Mouse (Mus musculus) liver, embryonic 14.5 days (tissue): ENCODE measurements around the gene Art4. TPM values are rescaled to one million over a fixed set of nuclear protein-coding genes. Genes with fewer than 3 reads are reported as not detected.

Source experiments
- ATAC-seq: fragments of 200-750 bp; cut with Nextera tagmentation; 2 replicates; pipeline ENCODE4 v1.8.0; 2017; ENCODE audit warnings: moderate number of reproducible peaks, mild to moderate bottlenecking, moderate library complexity; ENCODE audit not compliant: insufficient read depth
- DNase-seq, 3 experiments: peaks; one replicate each; pipeline ENCODE4 v3.0.0-alpha.2; 2012 to 2013; ENCODE audit warnings: low read depth in 3 of 3, low spot score in 3 of 3
- H3K27ac ChIP-seq: fragments of 300-500 bp; sonication (generic); 2 replicates; pipeline ENCODE4 v1.5.1; 2014; ENCODE audit warnings: moderate library complexity, mild to moderate bottlenecking, control low read depth, inconsistent platforms
- H3K27me3 ChIP-seq: fragments of 300-500 bp; sonication (generic); 2 replicates; pipeline ENCODE4 v1.6.1; 2014; ENCODE audit warnings: mild to moderate bottlenecking, low read length, moderate library complexity; ENCODE audit not compliant: control insufficient read depth, insufficient read depth
- H3K36me3 ChIP-seq: fragments of 300-500 bp; sonication (generic); replicated peaks from 2 replicates; pipeline ENCODE4 v1.6.1; 2014; ENCODE audit warnings: low read depth; ENCODE audit not compliant: control insufficient read depth, insufficient read depth
- H3K4me1 ChIP-seq, 2 experiments: fragments of 200-500 bp in 1 of 2; fragments of 300-500 bp in 1 of 2; sonication (generic) in 1 of 2; replicated peaks; 2 replicates each; pipeline ENCODE4 v1.6.1; 2012 to 2014; ENCODE audit warnings: antibody characterized with exemption in 1 of 2, inconsistent platforms in 1 of 2, low read length in 1 of 2; ENCODE audit not compliant: control insufficient read depth in 2 of 2, insufficient read depth in 2 of 2
- H3K4me2 ChIP-seq: fragments of 300-500 bp; sonication (generic); 2 replicates; pipeline ENCODE4 v1.6.1; 2014; ENCODE audit warnings: low read depth, mild to moderate bottlenecking, control low read depth, moderate library complexity
- H3K4me3 ChIP-seq, 2 experiments: fragments of 200-500 bp in 1 of 2; fragments of 300-500 bp in 1 of 2; sonication (generic) in 1 of 2; 2 replicates each; pipeline ENCODE4 v1.5.1; 2012 to 2014; ENCODE audit warnings: low read depth in 2 of 2, low read length in 2 of 2, mild to moderate bottlenecking in 2 of 2, control low read depth in 1 of 2, inconsistent platforms in 1 of 2, moderate library complexity in 1 of 2; ENCODE audit not compliant: insufficient read depth in 1 of 2
- H3K9ac ChIP-seq: fragments of 300-500 bp; sonication (generic); replicated peaks from 2 replicates; pipeline ENCODE4 v1.6.1; 2014; ENCODE audit warnings: mild to moderate bottlenecking, control low read depth, moderate library complexity
- H3K9me3 ChIP-seq: fragments of 300-500 bp; sonication (generic); 2 replicates; pipeline ENCODE4 v1.6.1; 2016; ENCODE audit warnings: low read length, mixed read lengths; ENCODE audit not compliant: control insufficient read depth
- CTCF ChIP-seq: IDR thresholded peaks from 2 replicates; pipeline ENCODE4 v1.5.1; 2016; ENCODE audit warnings: antibody characterized with exemption, low read depth, control low read depth
- EP300 ChIP-seq: IDR thresholded peaks from 2 replicates; pipeline ENCODE4 v1.6.1; 2016; ENCODE audit warnings: antibody characterized with exemption, low read depth
- WGBS: fragments of 180-500 bp; shearing (Covaris S2); extraction: QIAGEN DNeasy Blood & Tissue Kit; methylation state at CpG from one replicate; pipeline ENCODE4 v1.1.7; 2014; ENCODE audit not compliant: insufficient replicate concordance; 5-methylcytosine and 5-hydroxymethylcytosine counted together
- polyA plus RNA-seq, 2 experiments: library from polyadenylated mRNA; depleted of rRNA in 1 of 2; stranded (reverse) in 1 of 2; unstranded in 1 of 2; fragments of >200 nt; fragmentation: Nextera tagmentation in 1 of 2; extraction: Ambion mirVana in 1 of 2; gene quantifications; 2 replicates each; pipeline versions ENCODE4 v1.2.1 to v1.2.3; 2012 to 2014

Art4 gene
- polyA plus RNA-seq, 2 experiments: 20.3 to 23.3 TPM

DNA sequence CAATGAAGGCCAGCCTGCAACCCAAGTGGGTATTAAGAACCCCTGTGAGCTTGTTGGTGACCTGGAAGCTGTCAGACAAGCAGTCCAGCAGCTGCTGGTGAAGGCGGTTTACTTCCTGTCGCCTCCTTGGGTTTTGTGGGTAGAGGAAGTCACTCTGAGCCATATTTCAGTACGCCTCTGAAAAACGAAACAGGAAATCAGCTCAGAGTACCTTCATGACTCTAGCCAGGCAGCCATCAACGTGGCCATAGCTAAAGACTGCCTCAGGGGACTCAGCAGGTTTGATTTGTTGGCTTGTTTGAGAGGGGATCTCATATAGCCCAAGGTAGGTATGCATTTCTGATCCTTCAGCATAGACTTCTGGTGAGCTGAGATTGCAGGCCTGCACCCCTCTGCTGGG, 25.8 kb downstream of the Art4 start:
- DNase-seq: no peak
- H3K9me3 ChIP-seq: no peaks in the 10 kb centered on the region
- H3K27me3 ChIP-seq: no peaks in the 10 kb centered on the region
- WGBS: 24% methylated on average over 5 of the region's 5 CpGs
- no peak overlapping the region for H3K4me2 ChIP-seq
- H3K9ac ChIP-seq: no peak overlapping the region
- H3K36me3 ChIP-seq: no peaks in the 10 kb centered on the region
- H3K27ac ChIP-seq: no peak overlapping the region
- H3K4me1 ChIP-seq: peaks cover 5 to 6% of the 10 kb centered on the region in 2 experiments
- no peak for TF ChIP-seq CTCF
- H3K4me3 ChIP-seq: no peak overlapping the region
- no peak for ATAC-seq

DNA sequence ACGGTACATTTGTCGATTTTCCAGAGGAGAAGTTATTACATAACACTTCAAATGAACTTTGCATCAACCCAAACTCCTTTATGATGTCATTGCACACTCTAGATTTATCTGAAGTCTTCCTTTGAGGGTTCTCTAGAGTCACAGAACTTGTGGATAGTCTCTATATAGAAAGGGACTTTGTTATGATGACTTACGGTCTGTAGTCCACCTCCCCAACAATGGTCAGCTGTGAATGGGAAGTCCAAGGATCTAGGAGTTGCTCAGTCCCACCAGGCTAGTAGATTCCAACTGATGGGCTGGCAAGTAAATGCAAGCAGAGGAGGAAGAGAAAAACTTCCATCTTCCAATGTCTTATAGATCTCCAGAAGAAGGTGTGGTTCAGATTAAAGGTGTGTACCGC, 28.9 kb downstream of the Art4 start:
- peaks cover 5 to 9% of the 10 kb centered on the region in 2 experiments for H3K4me1 ChIP-seq
- H3K4me3 ChIP-seq: peak overlapping the region; percentile 63 to 98
- no peak for ATAC-seq
- peaks cover 20% of the 10 kb centered on the region for H3K36me3 ChIP-seq
- no peak for DNase-seq
- WGBS: 26% methylated on average over 4 of the region's 4 CpGs
- no peaks in the 10 kb centered on the region for H3K27me3 ChIP-seq
- TF ChIP-seq EP300 (no peak), CTCF (no peak)
- H3K9me3 ChIP-seq: no peaks in the 10 kb centered on the region
- H3K9ac ChIP-seq: peak overlapping the region; percentile 1; the same call in 1 of the 2 replicates
- no peak overlapping the region; the same call in 1 of the 2 replicates for H3K27ac ChIP-seq
- peak overlapping the region; percentile 61 for H3K4me2 ChIP-seq

DNA sequence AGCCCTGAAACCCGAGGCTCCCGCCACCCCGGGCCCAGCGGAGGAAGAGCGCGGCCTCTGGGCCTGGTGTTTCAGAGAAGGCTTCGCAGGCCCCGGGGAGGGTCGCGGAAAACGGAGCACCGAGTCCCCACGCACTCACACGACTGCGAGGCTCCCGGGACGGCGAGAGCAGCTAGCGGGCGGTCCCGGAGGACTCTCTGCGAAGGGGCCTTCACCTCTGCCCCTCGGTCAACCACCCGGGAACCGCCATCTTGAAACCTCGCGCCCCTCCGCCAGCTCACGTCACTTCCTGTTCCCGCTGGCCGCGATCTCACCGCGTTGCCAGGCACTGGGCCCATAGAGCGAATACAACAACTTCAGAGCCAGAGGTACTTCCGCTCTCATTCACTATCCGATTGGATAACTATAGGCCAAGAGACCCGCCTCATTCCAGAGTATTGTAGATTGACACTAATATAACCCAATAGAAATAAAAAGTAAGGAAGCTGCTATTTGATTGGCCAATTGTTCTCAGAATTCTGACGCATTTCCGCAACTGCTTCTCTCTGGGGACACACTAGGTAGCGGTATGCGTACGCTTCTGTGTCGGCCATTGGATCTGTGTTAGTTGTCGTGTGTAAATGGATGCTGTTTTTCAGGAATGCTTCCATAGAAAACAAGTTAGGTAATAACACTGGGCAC, 29.5 kb downstream of the Art4 start, which contains the start of gene Wbp11:
Gene Wbp11 (minus strand): TSS at position 353 of the 681 bp plus-strand sequence.
- under 1% methylated on average over 33 of the region's 45 CpGs for WGBS
- peak; percentile 47; the same call in 1 of the 2 replicates for TF ChIP-seq CTCF
- TF ChIP-seq EP300: no peak
- Histone ChIP-seq H3K36me3 (peaks cover 24% of the 10 kb centered on the region), H3K4me1 (peaks cover 5 to 9% of the 10 kb centered on the region in 2 experiments), H3K27me3 (no peaks in the 10 kb centered on the region), H3K4me3 (peak within 1 kb of the TSS; percentile 84 to 98), H3K9me3 (no peaks in the 10 kb centered on the region), H3K4me2 (peak within 1 kb of the TSS; percentile 91), H3K27ac (peak within 1 kb of the TSS; percentile 67), H3K9ac (peak within 1 kb of the TSS; percentile 99)
- DNase-seq: peak; percentile 96 to 98 (median 97)
- peak; percentile 100 for ATAC-seq

DNA sequence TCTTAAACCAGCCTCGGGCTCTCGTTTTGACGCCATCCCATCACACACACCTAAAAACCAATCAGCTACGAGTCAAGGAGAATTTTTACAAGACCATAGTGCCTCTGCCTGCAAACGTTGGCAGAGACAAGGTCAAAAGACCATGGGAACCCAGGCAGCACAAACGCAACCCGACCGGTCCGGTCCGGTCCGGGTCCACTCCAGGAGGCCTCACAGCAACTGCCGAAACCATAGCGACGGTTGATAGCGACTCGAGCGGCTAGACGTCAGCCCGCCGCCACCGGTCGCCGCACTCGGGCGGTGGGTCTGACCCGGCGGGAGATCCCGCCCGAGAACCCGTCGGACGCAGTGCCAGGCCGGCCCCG, 30.0 kb downstream of the Art4 start, which contains the start of gene BC049715:
Gene BC049715 (plus strand): TSS at position 111 of the 365 bp plus-strand sequence.
- Histone ChIP-seq H3K4me3 (peak within 1 kb of the TSS; percentile 84 to 98), H3K9me3 (no peaks in the 10 kb centered on the region), H3K4me2 (peak within 1 kb of the TSS; percentile 91), H3K27ac (peak within 1 kb of the TSS; percentile 67), H3K36me3 (peaks cover 29% of the 10 kb centered on the region), H3K9ac (peak within 1 kb of the TSS; percentile 99), H3K4me1 (peaks cover 5 to 9% of the 10 kb centered on the region in 2 experiments), H3K27me3 (no peaks in the 10 kb centered on the region)
- no peak for DNase-seq
- ATAC-seq: peak; percentile 43; the same call in 1 of the 2 replicates
- WGBS: under 1% methylated on average over 34 of the region's 34 CpGs
- TF ChIP-seq EP300: no peak
- TF ChIP-seq CTCF: no peak

DNA sequence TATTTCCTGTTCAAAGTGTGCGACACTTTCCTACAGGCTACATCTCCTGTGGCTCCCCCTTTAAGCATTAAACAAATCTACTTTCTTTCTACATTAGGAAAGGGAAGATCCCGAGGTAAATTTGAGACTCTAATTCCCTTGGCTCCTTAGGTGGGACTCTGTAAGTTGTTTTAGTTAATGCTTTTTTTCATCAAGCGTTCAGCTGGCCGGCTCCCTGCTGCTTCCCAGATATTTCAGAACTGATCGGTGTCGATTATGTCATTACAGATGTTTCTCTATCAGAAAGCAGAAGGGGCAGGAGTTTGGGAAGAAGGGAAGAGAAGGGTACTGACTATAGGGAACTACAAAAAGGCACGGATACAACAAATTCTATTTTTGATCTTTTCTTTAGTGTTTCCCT, 30.4 kb downstream of the Art4 start:
- no peaks in the 10 kb centered on the region for H3K27me3 ChIP-seq
- H3K27ac ChIP-seq: peak overlapping the region; percentile 67
- 5% methylated on average over 7 of the region's 7 CpGs for WGBS
- TF ChIP-seq CTCF (no peak), EP300 (no peak)
- no peaks in the 10 kb centered on the region for H3K9me3 ChIP-seq
- ATAC-seq (no peak), DNase-seq (no peak)
- H3K36me3 ChIP-seq: peaks cover 33% of the 10 kb centered on the region
- H3K4me3 ChIP-seq: peak overlapping the region; percentile 84 to 98
- peak overlapping the region; percentile 99 for H3K9ac ChIP-seq
- H3K4me1 ChIP-seq: peaks cover 5 to 9% of the 10 kb centered on the region in 2 experiments
- H3K4me2 ChIP-seq: peak overlapping the region; percentile 91
